Mouse (Mus musculus) C2C12 (cell line): ENCODE data around the gene Slit3. TPM values are rescaled to one million over a fixed set of nuclear protein-coding genes. Genes with fewer than 3 reads are reported as not detected.

Source experiments
- H3K27me3 ChIP-seq: one replicate; pipeline ENCODE4 v1.6.1; 2011; ENCODE audit not compliant: control insufficient read depth, insufficient read depth, insufficient read length
- H3K36me3 ChIP-seq: one replicate; pipeline ENCODE4 v1.6.1; 2011; ENCODE audit not compliant: control insufficient read depth, insufficient read depth
- H3K4me3 ChIP-seq: one replicate; pipeline ENCODE4 v1.5.1; 2011; ENCODE audit warnings: mild to moderate bottlenecking, control low read depth; ENCODE audit not compliant: poor library complexity, insufficient read depth, severe bottlenecking
- H3K79me2 ChIP-seq: one replicate; pipeline ENCODE4 v1.6.1; 2011; ENCODE audit not compliant: control insufficient read depth, insufficient read depth
- H3K79me3 ChIP-seq: one replicate; pipeline ENCODE4 v1.6.1; 2011; ENCODE audit warnings: low read depth, control low read depth
- H3ac ChIP-seq: one replicate; pipeline ENCODE3; 2011; ENCODE audit warnings: low read depth; ENCODE audit not compliant: control insufficient read depth, insufficient read length
- CEBPB ChIP-seq: IDR thresholded peaks from one replicate; pipeline ENCODE4 v1.6.1; 2011; ENCODE audit warnings: low read depth, mild to moderate bottlenecking, control low read depth, moderate library complexity
- CTCF ChIP-seq: IDR thresholded peaks from one replicate; pipeline ENCODE4 v1.5.1; 2011; ENCODE audit not compliant: control insufficient read depth, insufficient read depth, insufficient read length
- FOSL1 ChIP-seq: IDR thresholded peaks from one replicate; pipeline ENCODE4 v1.8.0; 2011; ENCODE audit warnings: mild to moderate bottlenecking, low read length; ENCODE audit not compliant: poor library complexity, insufficient read depth, severe bottlenecking
- MAX ChIP-seq: IDR thresholded peaks from one replicate; pipeline ENCODE4 v1.6.1; 2011; ENCODE audit warnings: mild to moderate bottlenecking, control low read depth
- MYOD1 ChIP-seq: IDR thresholded peaks from one replicate; pipeline ENCODE4 v1.6.1; 2011; ENCODE audit warnings: low read depth; ENCODE audit not compliant: control insufficient read depth, insufficient read length
- MYOG ChIP-seq: IDR thresholded peaks from one replicate; pipeline ENCODE4 v1.6.1; 2011; ENCODE audit not compliant: control insufficient read depth, insufficient read length; ENCODE audit errors: extremely low read depth
- USF1 ChIP-seq: IDR thresholded peaks from one replicate; pipeline ENCODE4 v1.6.1; 2011; ENCODE audit warnings: low read depth, mild to moderate bottlenecking, control low read depth, moderate library complexity
- polyA plus RNA-seq: library from polyadenylated mRNA; unstranded; fragments of >200 nt; fragmentation: generic; extraction: Trizol; gene quantifications from one replicate; pipeline ENCODE4 v1.2.1, GENCODE M21; 2012; ENCODE audit warnings: missing spikeins

The Slit3 gene
- polyA plus RNA-seq, 1 experiment, result not detected

- Histone ChIP-seq H3K27me3 (no peaks in the 10 kb centered on the region), H3K4me3 (no peak overlapping the region), H3K79me2 (no peaks in the 10 kb centered on the region)
Observed at GRCm38 (mm10) chr11:35732366-35732765, 611.3 kb downstream of the Slit3 start.

GRCm38 (mm10) chr11:35736817-35737216 lies 615.8 kb downstream of the Slit3 start:
- Histone ChIP-seq H3ac (no peak overlapping the region), H3K27me3 (no peaks in the 10 kb centered on the region), H3K36me3 (no peaks in the 10 kb centered on the region), H3K4me3 (no peak overlapping the region), H3K79me3 (no peaks in the 10 kb centered on the region), H3K79me2 (no peaks in the 10 kb centered on the region)
- no peak for TF ChIP-seq USF1
- no peak for TF ChIP-seq FOSL1
- TF ChIP-seq MYOD1, result no peak
- no peak for TF ChIP-seq CTCF
- no peak for TF ChIP-seq CEBPB
- TF ChIP-seq MAX, result no peak
- TF ChIP-seq MYOG, result no peak

More at GRCm38 (mm10) chr11:35732366-35732765, 611.3 kb downstream of the Slit3 start:
- no peak for TF ChIP-seq CTCF
- no peak for TF ChIP-seq MYOG
- TF ChIP-seq MYOD1, result no peak
- no peak for TF ChIP-seq USF1
- no peak for TF ChIP-seq MAX
- TF ChIP-seq CEBPB, result no peak
- TF ChIP-seq FOSL1, result no peak
- Histone ChIP-seq H3ac (no peak overlapping the region), H3K36me3 (no peaks in the 10 kb centered on the region), H3K79me3 (no peaks in the 10 kb centered on the region)

GRCm38 (mm10) chr11:35737262-35737661 lies 616.2 kb downstream of the Slit3 start:
- TF ChIP-seq CEBPB (no peak), MYOD1 (no peak), MYOG (no peak), MAX (no peak), CTCF (no peak), FOSL1 (no peak), USF1 (no peak)
- Histone ChIP-seq H3ac (no peak overlapping the region), H3K4me3 (no peak overlapping the region), H3K27me3 (no peaks in the 10 kb centered on the region), H3K36me3 (no peaks in the 10 kb centered on the region), H3K79me3 (no peaks in the 10 kb centered on the region), H3K79me2 (no peaks in the 10 kb centered on the region)

GRCm38 (mm10) chr11:35738102-35738501 lies 617.1 kb downstream of the Slit3 start:
- no peak for TF ChIP-seq CTCF
- TF ChIP-seq FOSL1, result no peak
- no peak for TF ChIP-seq MYOG
- no peak for TF ChIP-seq CEBPB
- TF ChIP-seq MAX, result no peak
- TF ChIP-seq MYOD1, result no peak
- TF ChIP-seq USF1, result no peak
- no peaks in the 10 kb centered on the region for H3K36me3 ChIP-seq
- H3K79me2 ChIP-seq, result no peaks in the 10 kb centered on the region
- no peak overlapping the region for H3ac ChIP-seq
- H3K27me3 ChIP-seq, result no peaks in the 10 kb centered on the region
- no peaks in the 10 kb centered on the region for H3K79me3 ChIP-seq
- H3K4me3 ChIP-seq, result no peak overlapping the region

DNA sequence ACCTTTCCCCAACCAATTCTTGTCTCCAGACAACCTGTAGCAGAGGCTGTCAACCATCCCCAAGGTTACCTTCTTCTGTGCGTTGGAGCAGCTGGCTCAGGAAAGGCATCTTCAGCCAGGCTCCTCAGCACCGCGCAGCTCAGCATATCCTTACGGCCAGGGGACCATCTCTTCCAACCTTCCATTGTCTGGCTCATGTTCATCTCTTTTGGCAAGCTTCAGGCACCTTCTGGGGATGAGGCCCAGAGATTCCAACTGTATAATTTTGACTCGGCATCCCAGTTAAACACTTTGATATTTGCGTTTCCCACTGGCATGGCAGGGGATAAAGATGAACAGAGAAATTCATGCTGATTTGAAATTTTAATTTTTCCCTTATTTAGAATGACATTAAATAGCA lies 622.6 kb downstream of the Slit3 start:
- no peak for TF ChIP-seq USF1
- no peak for TF ChIP-seq MYOG
- no peak for TF ChIP-seq MAX
- TF ChIP-seq MYOD1, result no peak
- TF ChIP-seq CTCF, result no peak
- TF ChIP-seq FOSL1, result no peak
- TF ChIP-seq CEBPB, result no peak

GRCm38 (mm10) chr11:35744571-35744970 lies 623.5 kb downstream of the Slit3 start:
- Histone ChIP-seq H3K36me3 (no peaks in the 10 kb centered on the region), H3K79me3 (no peaks in the 10 kb centered on the region), H3K27me3 (no peaks in the 10 kb centered on the region), H3K4me3 (no peak overlapping the region), H3K79me2 (no peaks in the 10 kb centered on the region), H3ac (no peak overlapping the region)
- TF ChIP-seq MYOG (no peak), CTCF (no peak), MAX (no peak)

More for the DNA sequence above, 622.6 kb downstream of the Slit3 start:
- no peaks in the 10 kb centered on the region for H3K36me3 ChIP-seq
- no peaks in the 10 kb centered on the region for H3K79me2 ChIP-seq
- H3ac ChIP-seq, result no peak overlapping the region
- no peaks in the 10 kb centered on the region for H3K27me3 ChIP-seq
- no peak overlapping the region for H3K4me3 ChIP-seq
- no peaks in the 10 kb centered on the region for H3K79me3 ChIP-seq
